Mouse (Mus musculus) 3T3-L1 (cell line): ENCODE measurements at regions not wholly inside any gene's neighbourhood (a gene's known extent, or its start where the extent isn't known, plus 50 kb on each side); places are given as distances from the start of the nearest gene placed in this dataset.
A peak's percentile ranks its signal among the peaks of the same experiment; 100 is the strongest.

Source experiments
- DNase-seq: peaks from one replicate; pipeline ENCODE4 v3.0.0-alpha.2; 2015; ENCODE audit warnings: low read depth, low spot score

- DNase-seq: no peak
Measured at GRCm38 (mm10) chr4:9218380-9218779, 979.5 kb upstream of the Car8 start.

GRCm38 (mm10) chr4:9208606-9209005 is 969.8 kb upstream of the Car8 start:
- no peak for DNase-seq

DNA sequence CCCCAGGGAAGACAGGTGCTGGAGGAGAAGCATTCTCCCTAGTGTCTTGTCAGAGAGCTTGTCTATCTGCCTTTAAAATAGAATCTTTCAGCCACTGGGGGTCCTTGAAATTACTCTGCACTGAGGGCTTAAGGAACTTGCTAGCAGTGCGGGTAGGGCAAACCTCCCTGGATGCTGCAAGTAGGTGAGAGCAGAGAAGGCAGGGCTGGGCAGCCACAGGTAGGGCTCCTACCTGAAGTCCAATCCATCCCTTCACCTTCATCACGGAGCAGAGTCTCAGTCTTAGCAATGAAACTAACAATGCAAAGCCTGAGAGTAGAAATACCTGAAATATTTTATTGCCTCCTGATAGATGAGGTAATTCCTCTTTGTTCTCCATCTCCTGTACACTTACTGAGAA is 961.2 kb upstream of the Car8 start:
- no peak for DNase-seq

DNA sequence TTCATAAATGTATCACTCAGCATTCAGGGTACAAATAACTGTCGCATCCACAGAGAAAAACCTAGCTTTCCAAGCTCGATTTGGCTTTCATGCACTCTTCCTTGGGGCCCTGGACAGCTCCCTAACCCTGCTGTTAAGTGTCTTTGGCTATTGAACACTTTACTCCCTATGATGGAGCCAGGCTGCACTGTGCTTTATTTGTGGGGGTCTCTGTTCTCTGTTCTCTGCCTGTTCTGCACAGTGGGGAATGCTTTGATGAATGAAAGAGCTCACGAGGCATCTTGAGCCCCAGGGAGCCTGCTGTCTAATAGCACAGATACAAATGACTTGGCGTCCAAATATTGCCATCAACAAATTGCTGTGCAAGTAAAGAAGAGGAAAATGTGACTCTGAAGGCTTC is 957.6 kb upstream of the Car8 start:
- DNase-seq: no peak

GRCm38 (mm10) chr4:9193121-9193520 is 954.3 kb upstream of the Car8 start:
- no peak for DNase-seq

DNA sequence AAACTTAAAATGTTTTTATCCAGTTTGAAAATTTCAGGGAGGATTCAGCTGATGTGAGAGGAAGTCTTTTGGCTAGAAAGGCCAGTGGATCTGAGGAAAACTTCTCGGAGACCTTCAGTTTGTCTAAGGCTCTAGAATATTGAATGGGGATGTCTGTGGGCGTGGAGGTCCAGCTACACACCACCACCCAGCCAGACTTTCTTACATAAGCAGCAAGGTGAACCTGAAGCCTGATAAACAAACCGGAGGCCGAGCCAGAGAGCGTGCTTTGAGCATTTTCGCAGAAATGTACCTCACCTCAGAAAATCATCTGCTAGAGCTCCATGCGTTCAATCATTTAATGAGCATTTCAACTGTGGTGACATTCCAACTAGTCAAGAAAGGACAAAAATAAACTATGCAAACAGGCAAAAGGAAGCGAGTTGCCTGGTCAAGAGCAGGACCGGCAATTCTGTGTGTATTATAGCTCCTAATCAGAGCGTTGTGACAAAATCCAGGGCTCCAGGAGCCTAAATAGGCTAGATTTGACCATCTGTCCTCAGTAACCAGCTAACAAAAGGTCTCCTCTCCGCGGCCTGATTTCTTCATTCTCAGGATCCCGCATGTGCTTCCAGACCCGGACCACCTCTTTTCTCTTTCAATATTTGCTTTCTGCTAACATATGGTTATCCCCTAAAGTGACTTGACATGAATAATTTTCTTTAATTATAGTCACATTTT is 946.5 kb upstream of the Car8 start:
- no peak for DNase-seq

DNA sequence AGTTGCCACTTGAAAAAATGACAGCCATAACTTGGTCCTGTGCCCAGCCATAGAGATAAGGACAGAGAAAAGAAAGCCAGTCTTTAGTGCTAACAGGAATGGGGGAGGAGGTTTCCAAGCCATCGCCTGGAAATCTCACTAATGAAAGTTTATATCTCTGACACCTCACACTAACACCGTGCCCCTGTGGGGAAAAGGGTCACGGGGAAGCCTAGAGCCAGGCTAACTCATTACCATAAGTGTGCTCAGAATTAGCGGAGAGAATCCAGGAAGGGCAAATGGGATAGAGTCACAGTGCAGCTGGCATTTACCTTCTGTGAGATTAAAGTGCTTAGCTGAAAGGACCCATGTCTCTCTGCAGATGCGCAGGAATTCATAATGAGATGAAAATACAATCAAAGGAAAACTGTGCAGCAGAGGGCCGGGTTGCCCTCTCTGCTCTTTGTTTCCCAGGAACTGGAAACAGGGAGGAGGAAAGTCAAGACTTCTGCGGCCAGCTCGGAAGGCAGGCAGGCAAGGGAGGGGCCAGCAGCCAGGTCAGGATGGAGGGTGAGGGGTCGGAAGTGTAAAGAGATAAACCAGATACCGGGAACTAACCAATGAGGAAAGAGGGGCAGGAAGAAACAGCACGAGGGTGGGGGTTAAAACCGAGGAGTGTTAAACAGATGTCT is 945.7 kb upstream of the Car8 start:
- peak; percentile 2 for DNase-seq

GRCm38 (mm10) chr4:9174365-9174764 is 935.5 kb upstream of the Car8 start:
- DNase-seq: no peak

GRCm38 (mm10) chr4:9162374-9162773 is 923.5 kb upstream of the Car8 start:
- no peak for DNase-seq

DNA sequence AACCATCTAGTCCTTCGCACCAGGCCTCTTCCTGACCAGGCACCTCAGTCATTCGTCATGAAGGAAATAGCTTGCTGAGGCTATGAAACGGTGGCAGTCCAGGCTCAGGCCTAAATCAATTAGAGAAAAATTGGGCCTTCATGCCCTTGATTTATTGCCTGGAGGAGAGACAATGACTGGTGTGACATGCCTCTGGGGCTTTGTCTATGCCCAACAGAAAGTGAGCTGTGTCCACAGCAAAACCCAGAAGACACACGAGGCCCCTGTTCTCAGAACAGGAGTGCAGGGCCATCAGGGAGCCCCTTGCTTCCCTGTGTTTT is 922.9 kb upstream of the Car8 start:
- no peak for DNase-seq

- no peak for DNase-seq
Measured at GRCm38 (mm10) chr4:9161068-9161813, 922.4 kb upstream of the Car8 start.

DNA sequence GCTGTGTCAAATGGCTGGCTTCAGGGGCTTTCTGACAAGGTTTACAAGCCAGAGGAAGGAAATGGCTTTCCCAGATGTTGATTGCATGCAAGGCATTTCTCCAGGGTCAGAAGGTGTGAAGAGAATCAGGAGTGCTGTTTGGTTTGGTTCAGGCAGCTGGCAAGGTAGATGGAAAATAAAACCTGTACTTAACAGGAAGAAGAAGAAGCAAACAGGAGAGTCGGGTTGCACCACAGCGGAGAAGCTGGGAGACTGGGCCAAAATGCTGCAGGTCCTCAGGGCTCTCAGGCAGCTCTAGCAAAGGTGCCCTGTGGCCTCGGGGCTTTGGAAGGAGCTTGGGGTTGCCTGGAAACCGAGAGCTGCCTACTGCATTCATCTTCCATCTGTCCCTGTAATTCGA is 908.9 kb upstream of the Car8 start:
- no peak for DNase-seq

GRCm38 (mm10) chr4:9144226-9145215 is 905.7 kb upstream of the Car8 start:
- DNase-seq: no peak

- DNase-seq: no peak
Measured at GRCm38 (mm10) chr4:9143087-9143486, 904.2 kb upstream of the Car8 start.

GRCm38 (mm10) chr4:9141946-9142683 is 903.3 kb upstream of the Car8 start:
- no peak for DNase-seq

GRCm38 (mm10) chr4:9140691-9141090 is 901.9 kb upstream of the Car8 start:
- DNase-seq: no peak

DNA sequence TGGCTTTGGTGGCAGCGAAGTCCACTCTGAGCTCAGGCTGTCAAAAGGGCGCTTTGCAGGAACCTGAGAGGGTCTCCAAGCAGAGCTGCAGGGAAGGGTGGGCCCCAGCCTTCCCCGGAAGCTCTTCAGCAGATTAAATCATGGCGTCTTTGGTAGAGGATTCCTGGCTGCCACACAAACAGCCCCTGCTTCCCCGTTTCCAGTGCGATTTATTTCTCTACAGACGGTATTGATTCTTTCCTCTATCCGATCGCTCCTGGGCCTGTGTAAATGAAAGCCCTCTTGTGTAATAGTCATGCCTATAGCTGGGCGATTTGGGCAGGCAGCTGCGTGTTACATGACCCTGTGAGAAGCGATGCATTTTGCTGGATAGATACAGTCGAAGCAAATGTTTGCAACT is 897.8 kb upstream of the Car8 start:
- no peak for DNase-seq

DNA sequence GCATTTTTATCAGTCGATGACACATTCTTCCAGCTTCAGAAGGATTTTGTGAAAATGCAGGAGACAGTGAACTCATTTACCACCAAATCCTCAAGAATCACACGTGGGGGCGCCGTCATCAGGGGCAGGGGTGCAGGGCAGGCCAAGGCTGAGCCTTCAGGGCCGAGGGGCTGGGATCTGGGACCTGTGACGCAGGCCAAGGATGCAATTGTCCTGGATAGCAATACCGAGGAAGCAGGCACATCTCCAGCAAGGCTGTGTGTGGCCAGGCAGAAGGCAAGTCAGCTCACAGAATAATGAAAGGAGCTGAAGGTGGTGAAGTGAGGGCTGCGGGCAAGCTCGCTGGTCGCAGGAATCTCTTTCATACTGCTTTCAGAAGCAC is 897.3 kb upstream of the Car8 start:
- no peak for DNase-seq

- peak; percentile 89 for DNase-seq
Measured at GRCm38 (mm10) chr4:9135481-9136187, 896.8 kb upstream of the Car8 start.

DNA sequence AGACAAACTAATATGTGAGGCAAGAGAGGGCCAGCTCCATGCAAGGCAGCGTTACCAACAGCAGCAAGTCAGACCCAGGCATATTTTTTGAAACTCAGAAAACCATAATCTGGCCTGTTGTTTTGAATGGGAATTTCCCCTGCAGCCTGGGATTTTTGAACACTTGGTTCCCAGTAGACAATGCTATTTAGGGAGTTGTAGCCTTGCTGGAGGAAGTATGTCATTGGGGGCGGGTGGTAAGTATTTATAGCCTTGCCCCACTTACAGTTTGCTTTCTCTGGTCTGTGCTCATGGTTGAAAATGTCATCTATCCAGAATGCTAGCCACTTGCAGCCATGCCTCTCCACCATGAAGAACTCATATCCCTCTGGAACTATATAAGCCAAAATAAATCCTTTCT is 894.9 kb upstream of the Car8 start:
- DNase-seq: peak; percentile 50
